Mouse (Mus musculus) heart, postnatal 25 days (tissue): Measurements from ENCODE around the gene Zswim8. TPM values are rescaled to one million over a fixed set of nuclear protein-coding genes. Genes with fewer than 3 reads are reported as not detected.

ENCODE experiments used
- DNase-seq: peaks from one replicate; pipeline ENCODE4 v3.0.0; 2022; ENCODE audit warnings: low spot score
- intact Hi-C: fragments of 180-260 bp; cut with DNase I; formaldehyde crosslinking; loops from one replicate; pipeline ENCODE4 v1.15.1; 2025
- microRNA-seq: library from miRNA; unstranded; fragments of <30 nt; microRNA quantifications from one replicate; pipeline ENCODE4 v1.2.0, GENCODE M21; 2022
- total RNA-seq, 2 experiments: library from RNA; stranded (reverse); gene quantifications; 2 replicates each; pipeline ENCODE4 v1.2.3; 2021

The Zswim8 gene
- total RNA-seq, 2 experiments from 2014 or later = 46.6 to 47.6 TPM

GRCm38 (mm10) chr14:20757370-20757907, 50.1 kb downstream of the Zswim8 start:
- DNase-seq = no peak
- intact Hi-C loops = loop anchor here (10.0 kb wide), 1 partner anchor 247 kb away; no protein-coding TSS in a partner anchor

DNA sequence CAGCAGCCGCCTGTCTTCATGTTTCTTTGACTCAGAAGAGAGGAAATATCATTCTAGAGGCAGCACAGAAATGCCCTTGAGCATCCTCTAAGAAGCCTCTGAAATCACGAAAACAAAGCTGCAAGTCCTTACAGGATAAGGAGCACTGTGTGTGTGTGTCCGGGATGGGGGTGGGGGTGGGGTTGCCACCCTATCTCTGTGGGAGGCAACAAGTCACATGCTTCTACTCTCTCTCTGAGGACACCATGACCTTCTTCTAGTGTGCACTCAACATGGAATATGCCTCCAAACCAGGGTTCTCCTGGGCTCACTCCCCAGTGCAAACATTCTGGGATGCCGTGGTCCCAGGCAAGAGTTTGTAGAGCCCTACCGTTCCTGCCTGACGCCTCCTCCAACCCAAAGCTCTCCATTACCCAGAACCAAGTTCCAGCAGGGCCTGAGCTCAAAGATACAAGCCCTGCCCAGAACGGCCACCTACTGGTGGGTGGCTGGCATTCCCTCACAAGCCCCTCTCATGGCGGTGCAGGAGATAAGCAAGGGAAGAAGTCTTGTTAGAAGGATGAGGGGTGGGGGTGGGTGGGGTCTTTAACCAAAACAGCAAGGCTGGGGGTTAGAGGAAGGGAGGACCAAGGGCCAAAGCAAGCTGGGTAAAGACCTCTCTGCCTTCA, 51.5 kb downstream of the Zswim8 start:
- no peak for DNase-seq
- intact Hi-C loops = loop anchor here (10.0 kb wide), 1 partner anchor 246 kb away; no protein-coding TSS in a partner anchor

GRCm38 (mm10) chr14:20764942-20765341, 57.6 kb downstream of the Zswim8 start:
- no peak for DNase-seq
- intact Hi-C loops = loop anchor here (2.0 kb wide), 1 partner anchor 106 kb away; no protein-coding TSS in a partner anchor

DNA sequence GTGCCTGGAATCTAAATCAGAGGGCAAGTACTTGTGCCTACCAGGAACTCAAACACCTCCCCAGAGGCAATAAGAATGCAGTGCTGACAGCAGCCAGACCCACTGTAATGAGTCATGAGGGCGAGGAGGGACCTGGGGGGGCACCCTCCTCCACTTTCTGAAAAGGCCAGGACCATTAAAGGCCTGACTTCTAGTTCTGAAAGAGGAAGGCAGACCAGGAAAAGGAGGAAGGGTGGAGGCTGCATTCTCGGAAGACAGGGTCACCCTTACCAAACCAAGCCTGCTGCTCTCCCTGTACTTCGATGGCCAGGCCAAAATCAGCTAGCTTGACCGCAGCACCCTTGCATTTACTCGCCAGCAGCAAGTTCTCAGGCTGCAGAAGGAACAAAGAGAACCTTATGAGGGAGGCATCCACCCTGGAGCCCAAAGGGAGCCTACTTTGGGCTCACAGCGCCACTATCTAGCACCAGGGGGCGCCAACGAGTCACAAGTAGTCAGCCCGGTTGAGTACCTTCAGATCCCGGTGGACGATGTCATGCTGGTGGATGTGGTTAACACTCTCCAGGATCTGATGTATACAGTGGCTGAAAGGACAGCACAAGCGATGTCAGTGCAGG, 58.4 kb downstream of the Zswim8 start:
- peak; percentile 81 for DNase-seq
- intact Hi-C loops = loop anchor here (1.0 to 2.0 kb wide), 2 partner anchors 33 to 105 kb away; no protein-coding TSS in a partner anchor

DNA sequence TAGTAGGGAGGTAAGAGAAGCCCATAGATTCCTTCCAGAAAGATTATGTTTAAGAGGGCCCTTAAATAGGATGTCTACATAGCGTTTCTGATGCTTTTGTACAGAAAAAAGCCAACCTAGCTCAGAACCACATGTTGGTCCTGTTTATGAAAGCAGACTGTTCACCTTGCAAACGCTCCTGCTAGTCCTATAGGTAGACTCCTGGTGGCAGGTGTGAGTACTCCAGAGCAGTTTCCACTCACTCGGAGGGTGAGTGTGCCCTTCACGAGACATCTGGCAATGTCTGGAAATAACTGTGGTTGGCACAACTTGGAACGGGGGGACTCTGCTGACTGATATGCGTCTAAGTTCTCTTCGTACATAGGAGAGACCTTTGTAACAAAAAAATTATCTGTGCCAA, 60.6 kb downstream of the Zswim8 start:
- intact Hi-C loops = no loop called here
- no peak for DNase-seq

DNA sequence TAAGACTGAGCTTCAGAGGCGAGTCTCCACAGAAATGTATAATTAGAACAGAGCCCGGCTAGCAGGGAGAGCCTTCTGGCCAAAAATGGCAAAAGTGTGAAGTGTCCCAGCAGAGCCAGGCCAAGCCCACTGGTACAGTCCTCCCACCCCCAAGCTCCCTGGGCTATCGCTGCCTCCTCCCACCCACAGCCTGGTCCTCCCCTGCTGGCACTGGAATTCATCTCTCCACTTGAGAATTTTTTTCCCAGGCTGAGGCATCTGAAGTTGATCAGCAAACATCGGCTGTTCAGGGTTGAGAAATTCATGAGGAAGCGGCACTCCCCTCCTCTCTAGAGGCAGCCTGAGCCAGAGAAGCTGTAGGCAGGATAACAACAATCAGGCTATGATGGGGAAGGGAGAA, 61.2 kb downstream of the Zswim8 start:
- intact Hi-C loops = no loop called here
- peak; percentile 51 for DNase-seq

DNA sequence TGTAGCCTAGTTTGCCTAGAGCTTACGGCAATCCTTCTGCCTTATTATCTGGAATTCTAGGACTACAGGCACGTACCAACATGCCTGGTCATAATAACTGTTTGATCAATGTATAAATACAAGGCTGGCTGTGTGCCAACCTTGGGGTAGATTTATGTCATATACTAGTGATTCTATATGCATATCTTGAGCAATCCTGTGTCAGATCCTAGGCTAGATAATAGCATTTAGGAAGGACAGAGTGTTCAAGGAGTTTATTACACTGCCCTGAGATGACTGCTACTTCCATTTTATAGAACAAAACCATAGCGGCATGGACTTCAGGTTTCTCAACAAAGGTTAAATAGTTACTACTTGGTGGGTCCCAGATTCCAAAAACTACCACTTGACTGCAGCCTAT, 64.6 kb downstream of the Zswim8 start:
- DNase-seq = no peak
- intact Hi-C loops = no loop called here

- no peak for DNase-seq
- intact Hi-C loops = no loop called here
These were observed 65.5 kb downstream of the Zswim8 start for GRCm38 (mm10) chr14:20772808-20773207.

Small RNA genes within 50 kb of the gene (microRNA-seq; reads per million reads assigned to microRNA genes)
- gene Mir6946 = 1.1 reads per million

Other genes starting within 250 kb of the Zswim8 start
- 10 to 100 TPM; 49.8 to 54.1 TPM for gene Anxa7, start 227.4 kb upstream of the Zswim8 start, total RNA-seq
- gene Mss51, start 210.7 kb upstream of the Zswim8 start, total RNA-seq = under 1 TPM; 0.36 to 0.49 TPM
- 10 to 100 TPM; 62.4 to 64.3 TPM for gene Ppp3cb, start 161.0 kb upstream of the Zswim8 start, total RNA-seq
- 10 to 100 TPM; 16.6 to 17.6 TPM for gene Usp54, start 66.5 kb upstream of the Zswim8 start, total RNA-seq
- under 1 TPM; 0.39 to 0.67 TPM for gene Myoz1, start 51.0 kb upstream of the Zswim8 start, total RNA-seq
- 100 to 1,000 TPM; 128 to 138 TPM for gene Synpo2l, start 39.2 kb upstream of the Zswim8 start, total RNA-seq
- 100 to 1,000 TPM in 1 of 2 experiments, 10 to 100 TPM in 1; 96.8 to 107 TPM for gene Sec24c, start 33.2 kb upstream of the Zswim8 start, total RNA-seq
- gene Fut11, start 12.6 kb upstream of the Zswim8 start, total RNA-seq = 1 to 10 TPM; 6.0 to 7.4 TPM
- 100 to 1,000 TPM; 120 to 126 TPM for gene Chchd1, start 4.5 kb upstream of the Zswim8 start, total RNA-seq
- 10 to 100 TPM; 10.0 to 12.6 TPM for gene Ndst2, start 27.0 kb downstream of the Zswim8 start, total RNA-seq
- gene Camk2g, start 86.5 kb downstream of the Zswim8 start, total RNA-seq = 10 to 100 TPM; 50.4 to 59.5 TPM
- 1 to 10 TPM; 4.5 to 4.6 TPM for gene Plau, start 129.1 kb downstream of the Zswim8 start, total RNA-seq
- 100 to 1,000 TPM; 126 to 132 TPM for gene Vcl, start 221.8 kb downstream of the Zswim8 start, total RNA-seq